Mouse (Mus musculus): ENCODE data around the gene Kif23. TPM values are rescaled to one million over a fixed set of nuclear protein-coding genes. Genes with fewer than 3 reads are reported as not detected.

The Kif23 gene
- 10 to 100 TPM; 39.2 to 41.4 TPM for total RNA-seq (2021)
- long read RNA-seq, experiment 1, partial matches to known transcripts: 1 of 21 reads
- long read RNA-seq, experiment 1, other reads (novel, unspliced or antisense): 16 of 21 reads
- long read RNA-seq, experiment 2, partial matches to known transcripts: 6 of 27 reads
- long read RNA-seq, experiment 2, other reads (novel, unspliced or antisense): 18 of 27 reads

DNA sequence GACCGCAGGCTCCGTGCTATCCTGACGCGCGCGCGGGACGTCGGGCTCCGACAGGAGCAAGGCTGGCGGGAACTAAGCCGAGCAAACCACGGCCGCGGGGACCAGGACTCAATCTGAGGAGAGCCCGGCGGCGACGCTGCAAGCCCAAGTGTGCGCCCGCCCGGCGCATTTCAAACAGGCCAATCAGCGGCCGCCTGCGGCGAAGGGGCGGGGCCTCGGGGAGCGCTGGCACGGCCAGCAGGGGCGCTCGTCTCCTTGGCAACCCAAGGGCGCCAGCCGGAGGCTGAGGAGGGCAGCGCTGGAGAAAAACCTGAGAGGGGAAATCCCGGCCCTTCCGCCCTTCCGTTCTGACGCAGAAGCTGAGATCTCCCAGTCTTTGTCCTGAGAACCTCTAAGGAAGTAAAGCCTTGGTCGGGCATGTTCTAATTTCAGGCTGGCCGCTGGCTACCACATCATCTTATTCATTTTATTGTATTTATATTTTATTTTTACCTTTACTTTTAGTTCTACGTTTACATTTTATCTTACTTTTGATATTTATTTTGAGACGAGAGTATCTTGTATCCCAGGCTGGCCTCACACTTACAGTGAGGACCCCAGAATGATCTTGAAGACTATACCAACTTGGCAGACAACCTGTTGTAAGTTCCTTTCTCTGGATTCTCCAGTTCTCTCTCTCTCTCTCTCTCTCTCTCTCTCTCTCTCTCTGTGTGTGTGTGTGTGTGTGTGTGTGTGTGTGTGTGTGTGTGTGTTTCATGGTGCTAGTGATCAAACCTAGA, at the start of gene Kif23:
TSS of gene Kif23 (minus strand) at position 152 of the 779 bp plus-strand sequence.
- DNase-seq (ENCODE audit: low spot score in 2 of 2): peak; percentile 95 to 96

- no peak for DNase-seq (ENCODE audit: low spot score in 2 of 2)
Observed at GRCm38 (mm10) chr9:61991158-61991557, 44.6 kb upstream of the Kif23 start.

DNA sequence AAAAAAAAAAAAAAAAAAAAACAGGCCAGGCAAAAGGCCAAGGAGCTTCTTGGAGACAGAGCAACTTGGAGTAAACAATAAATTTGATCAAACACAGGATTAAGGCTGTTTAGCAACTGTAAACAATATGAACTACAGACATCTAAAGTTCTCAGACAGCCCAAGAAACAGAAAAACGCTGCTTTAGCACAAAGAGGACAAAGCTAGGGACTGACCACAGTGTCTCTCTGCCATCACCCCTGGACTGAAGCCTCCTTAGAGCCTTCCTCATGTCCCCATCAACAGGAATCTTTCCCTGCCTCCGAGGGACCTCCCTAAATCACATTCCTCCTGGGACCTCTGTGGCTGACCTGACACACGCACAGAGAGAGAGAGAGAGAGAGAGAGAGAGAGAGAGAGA, 44.2 kb upstream of the Kif23 start:
- DNase-seq (ENCODE audit: low spot score in 2 of 2): no peak

GRCm38 (mm10) chr9:61986055-61986454, 39.5 kb upstream of the Kif23 start:
- DNase-seq (ENCODE audit: low spot score in 2 of 2): no peak

DNA sequence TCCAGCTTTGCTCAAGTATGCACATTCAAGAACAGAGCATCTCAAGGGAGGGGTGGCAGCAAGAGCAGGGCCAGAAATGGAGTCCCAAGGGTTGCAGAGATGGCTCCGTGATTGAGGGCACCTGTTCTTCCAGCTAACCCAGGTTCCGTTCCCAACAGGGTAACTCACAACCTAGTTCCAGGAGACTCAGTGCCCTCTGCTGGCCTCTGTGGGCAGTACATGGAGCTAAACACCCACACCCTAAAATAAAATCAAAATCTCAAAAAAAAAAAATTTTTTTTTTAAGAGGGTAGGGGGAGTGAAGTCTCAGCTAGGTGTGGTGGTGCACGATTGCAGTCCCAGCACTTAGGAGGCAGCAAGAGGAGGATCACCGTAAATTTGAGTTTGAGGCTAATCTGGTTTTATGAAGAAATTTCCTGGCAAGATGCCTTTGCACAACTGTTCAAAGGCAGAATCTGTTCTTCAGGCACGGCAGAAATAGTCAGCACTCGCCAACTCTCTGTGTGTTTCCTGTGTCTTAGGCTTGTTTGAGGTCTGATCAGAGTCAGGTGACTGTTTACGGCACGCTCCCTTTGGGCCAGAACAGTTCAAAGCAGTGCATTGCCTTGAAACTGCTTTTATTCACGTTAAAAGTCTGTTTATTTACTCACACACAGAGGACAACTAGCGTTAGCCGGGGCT, 38.7 kb upstream of the Kif23 start:
- DNase-seq (ENCODE audit: low spot score in 2 of 2): peak in 1 of 2 experiments; percentile 51

GRCm38 (mm10) chr9:61982940-61983620, 36.5 kb upstream of the Kif23 start:
- no peak for DNase-seq (ENCODE audit: low spot score in 2 of 2)

DNA sequence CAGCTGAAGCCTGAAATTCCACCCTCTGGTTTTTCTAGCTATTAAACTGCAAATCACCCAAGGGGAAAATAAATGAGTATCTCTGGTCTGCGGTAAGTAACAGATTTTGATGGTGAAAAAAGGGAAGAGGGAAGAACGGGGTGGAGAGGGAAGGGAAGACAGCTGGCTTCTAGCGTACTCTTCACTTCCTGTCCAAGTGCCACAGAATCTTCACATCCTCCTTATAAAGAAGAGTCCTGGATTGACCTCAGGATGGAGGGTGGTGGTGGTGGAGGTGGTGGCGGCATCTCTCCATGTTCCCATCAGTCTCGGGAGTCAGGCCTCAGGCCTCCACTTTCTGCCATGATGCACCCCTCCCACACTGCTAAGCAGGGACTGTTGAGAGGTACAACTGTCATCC, 35.3 kb upstream of the Kif23 start:
- no peak for DNase-seq (ENCODE audit: low spot score in 2 of 2)

DNA sequence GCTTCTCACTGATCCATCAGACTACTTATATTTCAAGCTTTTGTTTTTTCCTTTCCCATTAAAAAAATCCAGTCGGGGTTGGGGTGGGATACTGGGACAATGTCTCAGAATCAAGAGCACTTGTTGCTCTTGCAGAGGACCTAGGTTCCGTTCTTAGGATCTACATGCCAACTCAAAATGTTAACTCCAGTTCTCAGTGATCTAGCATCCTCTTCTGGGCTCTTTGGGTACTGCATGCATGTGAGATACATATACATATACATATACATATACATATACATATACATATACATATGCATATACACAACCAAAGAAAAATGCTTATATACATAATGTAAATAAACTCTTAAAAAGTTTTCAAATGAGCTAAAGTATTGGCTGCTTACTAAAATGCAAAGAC, 33.4 kb upstream of the Kif23 start:
- DNase-seq (ENCODE audit: low spot score in 2 of 2): no peak

- no peak for DNase-seq (ENCODE audit: low spot score in 2 of 2)
Observed at GRCm38 (mm10) chr9:61977258-61977945, 30.8 kb upstream of the Kif23 start.

GRCm38 (mm10) chr9:61972031-61972430, 25.5 kb upstream of the Kif23 start:
- no peak for DNase-seq (ENCODE audit: low spot score in 2 of 2)

DNA sequence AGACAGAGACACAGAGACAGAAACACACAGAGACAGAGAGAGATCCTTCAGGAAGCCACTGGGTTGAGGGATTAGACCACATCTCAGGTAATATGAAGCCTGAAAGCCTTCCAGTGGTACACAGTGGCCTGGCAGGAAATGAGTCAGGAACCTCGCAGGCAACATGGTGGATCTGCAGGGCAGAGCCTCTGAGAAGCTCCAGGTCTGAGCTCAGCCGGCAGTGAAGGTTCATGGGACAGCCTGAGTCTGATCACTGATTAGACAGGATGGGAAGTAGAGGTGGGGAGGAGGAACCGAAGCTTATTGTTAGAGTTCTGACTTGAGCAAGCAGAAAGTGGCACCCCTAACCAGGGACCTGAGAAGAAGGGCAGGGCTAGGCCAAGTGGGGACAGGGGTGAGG, 24.5 kb upstream of the Kif23 start:
- no peak for DNase-seq (ENCODE audit: low spot score in 2 of 2)

DNA sequence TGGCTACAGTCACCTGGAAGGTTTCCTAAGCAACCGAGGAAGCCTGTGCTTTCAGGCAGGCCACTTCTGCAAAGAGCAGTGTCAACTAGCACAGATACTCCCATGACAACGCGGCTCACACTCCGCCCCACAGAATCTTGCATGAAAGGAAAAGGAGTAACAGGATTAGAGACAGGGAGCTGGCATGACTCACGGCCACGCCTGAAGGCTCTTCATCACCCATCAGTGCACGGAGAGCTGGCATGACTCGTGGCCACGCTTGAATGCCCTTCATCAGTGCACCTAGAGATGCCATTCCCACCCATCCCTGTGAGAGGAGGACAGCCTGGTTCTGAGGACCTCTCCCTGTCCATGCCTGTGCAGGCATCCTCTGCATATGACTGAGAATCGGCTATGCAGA, 20.8 kb upstream of the Kif23 start:
- DNase-seq (ENCODE audit: low spot score in 2 of 2): no peak

DNA sequence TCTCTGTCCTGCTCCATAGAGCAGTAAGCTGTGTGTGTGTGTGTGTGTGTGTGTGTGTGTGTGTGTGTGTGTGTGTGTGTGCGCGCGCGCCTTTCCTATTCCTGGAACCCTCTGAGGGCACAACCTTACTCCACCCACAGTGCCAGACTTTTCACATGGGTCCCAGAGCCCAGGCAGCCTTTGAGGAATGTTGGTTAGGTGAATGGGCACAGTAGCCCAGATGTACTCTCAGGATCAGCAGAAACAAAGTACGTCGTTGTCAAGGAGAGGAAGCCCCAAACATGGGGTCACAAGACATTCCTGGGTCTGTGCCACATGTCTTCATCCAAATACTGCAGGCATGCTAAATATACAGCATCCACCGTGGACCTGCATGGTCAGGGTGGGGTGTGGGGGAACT, 19.4 kb upstream of the Kif23 start:
- DNase-seq (ENCODE audit: low spot score in 2 of 2): no peak

DNA sequence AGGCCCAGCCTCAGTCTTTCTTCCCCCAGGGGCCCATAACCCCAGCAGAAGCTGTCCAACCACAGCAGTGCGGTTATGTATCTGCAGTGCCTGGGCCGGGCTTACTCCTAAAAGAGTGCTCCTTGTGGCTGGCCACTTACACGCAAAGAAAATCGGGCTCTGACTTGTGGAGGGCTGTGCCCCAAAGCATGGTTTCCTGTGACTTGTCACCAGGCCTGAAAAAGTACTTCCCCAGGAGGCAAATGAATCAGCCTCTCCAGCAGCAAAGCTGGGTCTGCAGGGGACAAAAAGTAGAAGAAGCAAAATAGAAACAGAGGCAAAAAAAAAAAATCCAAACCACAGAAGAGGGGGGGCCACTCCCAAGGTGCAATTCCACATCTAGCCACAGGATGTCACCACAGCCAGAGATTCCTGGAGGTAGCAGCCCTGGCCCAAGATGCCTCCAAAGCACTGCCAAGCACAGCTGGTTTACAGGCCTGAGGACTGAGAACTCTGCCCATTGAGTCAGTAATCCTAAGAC, 18.9 kb upstream of the Kif23 start:
- peak; percentile 50 to 77 for DNase-seq (ENCODE audit: low spot score in 2 of 2)

GRCm38 (mm10) chr9:61963356-61963755, 16.8 kb upstream of the Kif23 start:
- no peak for DNase-seq (ENCODE audit: low spot score in 2 of 2)

GRCm38 (mm10) chr9:61961181-61961580, 14.6 kb upstream of the Kif23 start:
- no peak for DNase-seq (ENCODE audit: low spot score in 2 of 2)

DNA sequence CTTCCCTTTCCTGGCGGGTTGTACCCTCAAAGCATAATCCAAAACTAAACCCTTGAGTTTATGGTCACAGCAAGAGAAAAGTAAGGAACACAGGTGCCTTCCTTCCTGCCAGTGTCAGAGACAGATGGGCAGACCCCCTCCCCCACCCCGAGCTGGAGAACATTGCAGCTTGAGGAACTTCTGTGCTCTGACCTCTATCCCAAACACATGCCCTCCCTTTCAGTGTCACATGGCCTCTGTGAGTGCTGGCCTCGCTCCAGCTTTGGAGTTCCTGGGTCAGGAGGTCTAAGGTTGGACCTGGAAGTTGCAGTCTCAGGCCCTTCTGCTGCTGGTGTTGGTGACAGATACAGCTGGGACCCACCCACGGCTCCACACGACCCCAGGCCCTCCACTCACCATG, 14.2 kb upstream of the Kif23 start:
- DNase-seq (ENCODE audit: low spot score in 2 of 2): no peak

- no peak for DNase-seq (ENCODE audit: low spot score in 2 of 2)
Observed at GRCm38 (mm10) chr9:61959921-61960569, 13.5 kb upstream of the Kif23 start.

- DNase-seq (ENCODE audit: low spot score in 2 of 2): no peak
Observed at GRCm38 (mm10) chr9:61954707-61955106, 8.1 kb upstream of the Kif23 start.

- no peak for DNase-seq (ENCODE audit: low spot score in 2 of 2)
Observed at GRCm38 (mm10) chr9:61952241-61952640, 5.7 kb upstream of the Kif23 start.
